Mouse (Mus musculus): ENCODE measurements at regions not wholly inside any gene's neighbourhood (a gene's known extent, or its start where the extent isn't known, plus 50 kb on each side); places are given as distances from the start of the nearest gene placed in this dataset.

- H3K9ac ChIP-seq, result no peak overlapping the region
- no peaks in the 10 kb centered on the region for H3K36me3 ChIP-seq
- H3K4me1 ChIP-seq, result peaks cover 9% of the 10 kb centered on the region
- H3K27me3 ChIP-seq, result peaks cover 59% of the 10 kb centered on the region
- H3K9me3 ChIP-seq, result no peaks in the 10 kb centered on the region
- no peak overlapping the region for H3K4me2 ChIP-seq (replicated peaks)
- H3K27ac ChIP-seq, result no peak overlapping the region
- no peak for ATAC-seq (ENCODE audit: insufficient number of reproducible peaks, insufficient read depth, low FRiP score, low TSS enrichment)
- WGBS, result 51% methylated on average over 11 of the region's 11 CpGs
- H3K4me3 ChIP-seq, result no peak overlapping the region
Measured at GRCm38 (mm10) chr5:106557733-106558132, 51.2 kb upstream of the Gm17304 start.

DNA sequence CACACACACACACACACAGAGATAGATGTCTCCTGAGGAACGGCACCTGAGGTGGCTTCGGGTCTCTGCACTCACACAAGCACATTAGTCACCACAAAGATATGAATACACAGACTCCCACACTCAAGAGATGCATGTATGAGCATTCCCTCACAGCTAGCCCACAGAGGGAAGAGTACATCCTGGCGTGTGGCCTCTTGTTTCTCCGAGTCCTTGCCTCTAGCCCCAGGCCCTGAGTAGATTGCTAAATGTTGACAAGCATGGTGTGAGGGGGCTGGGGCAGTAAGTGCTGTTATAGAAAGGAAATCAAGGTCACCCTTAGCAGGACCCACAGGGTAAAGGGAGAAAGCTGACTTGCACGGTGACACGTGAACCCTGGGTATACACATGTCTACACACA, 69.6 kb upstream of the Gm17304 start:
- no peaks in the 10 kb centered on the region for H3K9me3 ChIP-seq
- H3K27ac ChIP-seq, result no peak overlapping the region
- no peaks in the 10 kb centered on the region for H3K36me3 ChIP-seq
- no peak for ATAC-seq (ENCODE audit: insufficient number of reproducible peaks, insufficient read depth, low FRiP score, low TSS enrichment)
- H3K4me3 ChIP-seq, result no peak overlapping the region
- H3K27me3 ChIP-seq, result no peaks in the 10 kb centered on the region
- 69% methylated on average over 6 of the region's 6 CpGs for WGBS
- H3K9ac ChIP-seq, result no peak overlapping the region
- H3K4me1 ChIP-seq, result no peaks in the 10 kb centered on the region
- H3K4me2 ChIP-seq (replicated peaks), result no peak overlapping the region

GRCm38 (mm10) chr5:106537153-106537552, 71.7 kb upstream of the Gm17304 start:
- Histone ChIP-seq H3K4me3 (no peak overlapping the region), H3K36me3 (no peaks in the 10 kb centered on the region), H3K27ac (no peak overlapping the region), H3K4me2 (replicated peaks) (no peak overlapping the region), H3K4me1 (no peaks in the 10 kb centered on the region), H3K27me3 (no peaks in the 10 kb centered on the region), H3K9me3 (no peaks in the 10 kb centered on the region), H3K9ac (no peak overlapping the region)
- no peak for ATAC-seq (ENCODE audit: insufficient number of reproducible peaks, insufficient read depth, low FRiP score, low TSS enrichment)
- 43% methylated on average over 6 of the region's 6 CpGs for WGBS

- H3K4me2 ChIP-seq (replicated peaks), result no peak overlapping the region
- H3K36me3 ChIP-seq, result no peaks in the 10 kb centered on the region
- H3K4me1 ChIP-seq, result no peaks in the 10 kb centered on the region
- no peak overlapping the region for H3K27ac ChIP-seq
- no peaks in the 10 kb centered on the region for H3K27me3 ChIP-seq
- no peak overlapping the region for H3K4me3 ChIP-seq
- no peak overlapping the region for H3K9ac ChIP-seq
- no peaks in the 10 kb centered on the region for H3K9me3 ChIP-seq
- WGBS, result 81% methylated on average over 5 of the region's 5 CpGs
- ATAC-seq (ENCODE audit: insufficient number of reproducible peaks, insufficient read depth, low FRiP score, low TSS enrichment), result no peak
Measured at GRCm38 (mm10) chr5:106536068-106536467, 72.8 kb upstream of the Gm17304 start.

DNA sequence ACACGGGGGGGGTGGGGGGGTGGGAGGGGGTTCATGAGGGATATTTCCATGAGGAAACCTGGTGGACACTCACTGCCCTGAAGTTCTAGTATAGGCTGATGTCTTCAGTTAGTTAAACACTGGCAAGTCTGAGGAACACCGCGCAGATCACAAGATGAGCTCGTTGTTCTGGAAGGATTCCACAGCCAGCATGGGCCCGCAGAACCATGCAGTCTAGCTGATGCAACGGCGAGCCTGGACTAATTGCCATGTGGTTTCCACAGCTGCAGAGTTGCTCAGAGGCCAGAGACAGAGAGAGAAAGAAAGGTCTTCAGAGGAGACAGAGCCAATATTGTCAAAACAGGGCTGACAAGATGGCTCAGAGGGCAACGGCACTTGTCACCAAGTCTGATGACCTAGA, 70.8 kb upstream of the Barhl2 start:
- Histone ChIP-seq H3K4me2 (replicated peaks) (no peak overlapping the region), H3K9me3 (no peaks in the 10 kb centered on the region), H3K36me3 (no peaks in the 10 kb centered on the region), H3K4me1 (no peaks in the 10 kb centered on the region), H3K27ac (no peak overlapping the region), H3K9ac (no peak overlapping the region), H3K4me3 (no peak overlapping the region), H3K27me3 (no peaks in the 10 kb centered on the region)
- 86% methylated on average over 8 of the region's 8 CpGs for WGBS
- ATAC-seq (ENCODE audit: insufficient number of reproducible peaks, insufficient read depth, low FRiP score, low TSS enrichment), result no peak

DNA sequence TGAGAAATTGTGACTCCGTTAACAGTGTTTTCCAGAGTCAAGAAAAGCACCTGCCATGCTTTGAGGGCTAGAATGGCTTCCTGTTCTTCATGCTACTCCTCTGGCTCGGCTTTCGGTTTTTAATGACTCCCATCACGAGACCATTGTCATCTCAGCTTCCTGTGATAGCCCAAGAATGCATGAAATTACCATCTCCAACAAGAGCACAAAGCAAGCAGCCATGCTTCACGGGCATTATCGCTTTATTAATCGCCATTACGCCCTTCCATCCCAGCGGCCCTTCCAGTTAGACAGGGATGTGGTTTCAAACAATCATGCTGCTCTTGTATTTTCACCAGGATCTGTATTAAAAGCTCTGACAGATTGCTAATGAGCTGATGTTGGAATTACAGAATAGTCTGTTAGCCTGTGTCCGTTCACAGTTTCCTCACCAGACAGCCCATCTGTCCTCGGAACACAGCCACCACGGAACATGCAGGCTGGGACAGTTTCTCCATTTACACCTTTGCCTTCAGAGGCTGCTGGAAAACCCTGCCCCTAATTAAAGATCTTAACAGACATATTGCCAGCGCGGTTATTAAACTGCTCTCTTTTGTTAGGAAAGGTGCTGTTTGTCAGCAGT, 69.5 kb upstream of the Barhl2 start:
- 78% methylated on average over 14 of the region's 14 CpGs for WGBS
- no peak overlapping the region for H3K27ac ChIP-seq
- no peak for ATAC-seq (ENCODE audit: insufficient number of reproducible peaks, insufficient read depth, low FRiP score, low TSS enrichment)

GRCm38 (mm10) chr5:106512423-106513089, 54.6 kb upstream of the Barhl2 start:
- no peaks in the 10 kb centered on the region for H3K9me3 ChIP-seq
- ATAC-seq (ENCODE audit: insufficient number of reproducible peaks, insufficient read depth, low FRiP score, low TSS enrichment), result no peak
- no peaks in the 10 kb centered on the region for H3K27me3 ChIP-seq
- no peak overlapping the region for H3K4me2 ChIP-seq (replicated peaks)
- WGBS, result 88% methylated on average over 7 of the region's 7 CpGs
- no peak overlapping the region for H3K9ac ChIP-seq
- H3K36me3 ChIP-seq, result no peaks in the 10 kb centered on the region
- H3K27ac ChIP-seq, result no peak overlapping the region
- no peak overlapping the region for H3K4me3 ChIP-seq
- H3K4me1 ChIP-seq, result no peaks in the 10 kb centered on the region

More for the DNA sequence above, 69.5 kb upstream of the Barhl2 start:
- H3K36me3 ChIP-seq, result no peaks in the 10 kb centered on the region
- H3K9me3 ChIP-seq, result no peaks in the 10 kb centered on the region
- H3K9ac ChIP-seq, result no peak overlapping the region
- no peak overlapping the region for H3K4me3 ChIP-seq
- H3K4me2 ChIP-seq (replicated peaks), result no peak overlapping the region
- no peaks in the 10 kb centered on the region for H3K4me1 ChIP-seq
- H3K27me3 ChIP-seq, result no peaks in the 10 kb centered on the region

GRCm38 (mm10) chr5:106507901-106508300, 49.9 kb upstream of the Barhl2 start:
- WGBS, result 73% methylated on average over 5 of the region's 5 CpGs
- no peaks in the 10 kb centered on the region for H3K9me3 ChIP-seq
- no peak overlapping the region for H3K4me3 ChIP-seq
- ATAC-seq (ENCODE audit: insufficient number of reproducible peaks, insufficient read depth, low FRiP score, low TSS enrichment), result no peak
- no peak overlapping the region for H3K4me2 ChIP-seq (replicated peaks)
- H3K36me3 ChIP-seq, result no peaks in the 10 kb centered on the region
- H3K27ac ChIP-seq, result no peak overlapping the region
- H3K27me3 ChIP-seq, result no peaks in the 10 kb centered on the region
- no peak overlapping the region for H3K9ac ChIP-seq
- H3K4me1 ChIP-seq, result no peaks in the 10 kb centered on the region

Measured in embryonic facial prominence, embryonic 12.5 days (tissue).